Mouse (Mus musculus): Measurements from ENCODE around the gene Prss33.

Gene Prss33

GRCm38 (mm10) chr17:23823614-23824013, 12.2 kb downstream of the Prss33 start:
- DNase-seq = no peak

DNA sequence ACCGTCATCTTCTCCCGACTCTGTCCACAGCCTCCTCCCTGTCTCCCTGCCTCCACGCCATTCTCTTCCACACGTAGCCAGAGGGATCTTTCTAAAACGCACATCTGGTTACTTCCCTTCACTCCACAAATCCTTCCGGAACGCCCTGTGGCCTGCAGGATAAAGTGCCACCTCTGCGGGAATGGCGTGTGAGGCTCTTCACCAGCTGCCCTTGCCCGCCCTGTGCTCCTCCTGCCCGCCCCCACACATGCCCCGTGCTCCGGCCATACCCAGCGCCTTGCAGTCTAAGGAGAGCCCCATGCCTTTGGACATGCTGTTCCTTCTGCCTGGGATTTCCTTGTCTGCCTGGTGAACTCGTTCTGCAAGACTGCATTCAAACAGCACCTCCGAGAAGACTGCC, 12.8 kb downstream of the Prss33 start:
- DNase-seq = no peak

DNA sequence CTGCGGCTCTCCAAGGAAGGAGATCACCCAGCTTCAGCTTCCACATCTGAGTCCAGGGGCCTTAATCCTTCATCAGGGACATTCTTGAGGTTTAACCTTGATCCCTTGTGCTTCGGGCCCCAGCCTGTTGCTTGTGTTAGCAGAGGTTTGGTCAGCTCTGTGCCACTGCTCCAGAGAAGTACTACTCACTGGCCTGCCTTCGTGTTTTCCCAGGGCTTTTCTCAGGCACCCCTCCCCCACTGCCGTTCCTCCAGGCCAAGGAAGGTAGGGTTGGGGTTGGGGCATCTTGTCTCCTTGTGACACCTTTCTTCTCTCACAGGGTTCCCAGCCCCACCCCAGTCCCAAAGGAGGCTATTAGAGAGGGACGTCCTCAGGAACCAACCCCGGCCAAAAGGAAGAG, 13.8 kb downstream of the Prss33 start:
- DNase-seq = no peak

DNA sequence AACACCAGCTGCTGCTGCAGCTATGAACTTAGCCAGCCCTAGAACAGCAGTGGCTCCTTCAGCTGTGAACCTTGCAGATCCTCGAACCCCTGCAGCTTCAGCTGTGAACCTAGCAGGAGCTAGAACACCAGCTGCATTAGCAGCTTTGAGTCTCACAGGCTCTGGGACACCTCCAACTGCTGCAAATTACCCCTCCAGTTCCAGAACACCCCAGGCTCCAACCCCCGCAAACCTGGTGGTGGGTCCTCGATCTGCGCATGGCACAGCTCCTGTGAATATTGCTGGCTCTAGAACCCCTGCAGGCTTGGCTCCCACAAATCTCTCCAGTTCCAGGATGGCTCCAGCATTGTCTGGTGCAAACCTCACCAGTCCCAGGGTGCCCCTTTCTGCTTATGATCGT, 15.1 kb downstream of the Prss33 start:
- DNase-seq = no peak

DNA sequence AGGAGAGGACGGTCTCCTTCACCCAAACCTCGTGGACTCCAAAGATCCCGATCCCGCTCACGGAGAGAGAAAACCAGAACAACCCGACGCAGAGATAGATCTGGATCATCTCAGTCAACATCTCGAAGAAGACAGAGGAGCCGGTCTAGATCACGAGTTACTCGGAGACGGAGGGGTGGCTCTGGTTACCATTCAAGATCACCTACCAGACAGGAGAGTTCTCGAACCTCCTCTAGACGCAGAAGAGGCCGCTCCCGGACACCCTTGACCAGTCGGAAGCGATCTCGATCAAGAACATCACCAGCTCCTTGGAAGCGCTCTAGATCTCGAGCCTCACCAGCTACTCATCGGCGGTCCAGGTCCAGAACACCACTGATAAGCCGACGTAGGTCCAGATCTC, 16.6 kb downstream of the Prss33 start:
- DNase-seq = no peak

DNA sequence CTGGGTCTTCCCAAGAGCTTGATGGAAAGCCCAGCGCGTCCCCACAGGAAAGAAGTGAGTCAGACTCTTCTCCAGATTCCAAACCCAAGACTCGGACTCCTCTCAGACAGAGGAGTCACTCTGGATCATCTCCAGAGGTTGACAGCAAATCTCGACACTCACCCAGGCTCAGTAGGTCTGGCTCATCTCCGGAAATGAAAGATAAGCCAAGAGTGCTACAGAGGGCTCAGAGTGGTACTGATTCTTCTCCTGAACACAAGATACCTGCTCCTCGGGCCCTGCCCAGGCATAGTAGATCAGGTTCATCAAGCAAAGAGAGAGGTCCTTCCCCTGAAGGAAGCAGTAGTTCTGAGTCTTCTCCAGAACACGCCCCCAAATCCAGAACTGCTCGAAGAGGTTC, 17.3 kb downstream of the Prss33 start:
- no peak for DNase-seq

GRCm38 (mm10) chr17:23815641-23816040, 20.2 kb downstream of the Prss33 start:
- DNase-seq = no peak

- no peak for DNase-seq
These were observed 27.9 kb downstream of the Prss33 start for GRCm38 (mm10) chr17:23807918-23808317.

DNA sequence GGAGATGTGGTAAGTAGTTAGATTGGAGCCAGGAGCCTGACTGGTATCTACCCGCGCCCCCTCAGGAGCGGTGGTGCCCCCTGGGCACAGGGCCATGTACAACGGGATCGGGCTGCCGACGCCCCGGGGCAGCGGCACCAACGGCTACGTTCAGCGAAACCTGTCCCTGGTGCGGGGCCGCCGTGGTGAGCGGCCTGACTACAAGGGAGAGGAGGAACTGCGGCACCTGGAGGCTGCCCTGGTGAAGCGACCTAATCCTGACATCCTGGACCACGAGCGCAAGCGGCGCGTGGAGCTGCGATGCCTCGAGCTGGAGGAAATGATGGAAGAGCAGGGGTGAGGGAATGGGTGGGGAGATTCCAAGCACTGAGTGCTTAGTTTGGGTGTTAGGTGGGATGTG, 29.0 kb downstream of the Prss33 start:
- no peak for DNase-seq

DNA sequence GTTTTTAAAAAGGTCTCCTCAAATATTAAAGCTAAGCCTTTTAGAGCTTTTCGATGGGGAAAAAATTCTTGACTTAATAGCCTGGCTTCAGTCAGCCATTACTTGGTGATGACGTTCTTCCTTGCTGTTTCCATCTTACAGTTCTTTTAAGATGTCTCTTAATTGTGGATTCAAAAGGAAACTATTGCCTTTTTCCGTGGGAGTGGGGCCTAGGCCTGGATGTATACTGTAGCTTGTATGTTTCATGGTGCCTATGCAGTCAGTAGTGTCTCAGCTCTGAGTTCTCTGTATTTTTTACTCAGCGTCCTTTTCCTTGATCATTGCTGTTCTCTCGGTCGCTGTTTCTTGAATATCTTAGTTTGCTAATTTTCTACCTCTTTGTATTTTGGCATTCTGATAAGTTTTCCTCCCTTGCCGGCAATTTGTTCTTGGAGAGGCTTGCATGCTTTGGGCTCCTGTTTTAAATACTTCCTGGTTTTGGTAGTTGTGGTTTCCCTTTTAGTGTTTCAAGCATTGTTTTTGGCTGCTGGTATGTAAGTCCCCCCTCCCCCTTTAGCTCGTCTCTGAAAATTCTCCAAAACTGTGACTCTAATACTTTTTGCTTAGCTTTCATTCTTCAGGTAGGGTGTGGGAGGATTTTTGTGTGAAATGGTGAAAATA, 31.3 kb downstream of the Prss33 start:
- DNase-seq = no peak

DNA sequence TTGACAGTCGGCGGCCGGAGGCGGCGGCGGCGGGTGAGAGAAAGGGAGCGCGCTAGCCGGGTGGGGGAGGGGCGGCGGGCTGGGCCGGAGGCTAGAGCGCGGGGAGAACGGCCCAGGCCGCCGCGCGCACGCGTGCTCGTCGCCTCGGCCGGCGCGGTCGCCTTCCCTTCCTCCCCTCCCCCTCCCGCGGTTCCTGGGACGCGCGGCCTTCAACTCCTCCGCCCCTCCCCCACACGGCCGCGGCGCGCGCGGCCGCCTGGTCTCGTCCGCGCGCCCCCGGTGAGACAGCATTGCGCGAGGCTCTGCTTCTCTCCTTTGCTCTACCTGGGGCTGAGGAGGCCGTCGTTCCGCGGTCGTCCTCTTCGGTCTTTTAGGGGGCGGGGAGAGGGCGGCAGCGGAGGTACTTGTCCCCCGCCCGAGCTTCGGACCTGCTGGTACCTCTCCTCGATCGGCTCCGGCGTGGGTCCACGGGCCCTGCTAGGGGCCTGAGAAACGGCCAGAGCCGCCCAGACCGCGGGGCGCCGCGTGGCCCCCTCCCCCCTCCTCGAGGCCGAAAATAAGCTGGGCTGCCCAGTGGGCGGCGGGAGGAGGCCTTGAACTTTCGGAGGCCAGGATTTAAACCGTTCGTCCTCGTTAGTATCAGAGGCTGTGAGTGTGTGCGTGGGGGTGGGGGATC, 32.4 kb downstream of the Prss33 start:
- DNase-seq = peak; percentile 90

DNA sequence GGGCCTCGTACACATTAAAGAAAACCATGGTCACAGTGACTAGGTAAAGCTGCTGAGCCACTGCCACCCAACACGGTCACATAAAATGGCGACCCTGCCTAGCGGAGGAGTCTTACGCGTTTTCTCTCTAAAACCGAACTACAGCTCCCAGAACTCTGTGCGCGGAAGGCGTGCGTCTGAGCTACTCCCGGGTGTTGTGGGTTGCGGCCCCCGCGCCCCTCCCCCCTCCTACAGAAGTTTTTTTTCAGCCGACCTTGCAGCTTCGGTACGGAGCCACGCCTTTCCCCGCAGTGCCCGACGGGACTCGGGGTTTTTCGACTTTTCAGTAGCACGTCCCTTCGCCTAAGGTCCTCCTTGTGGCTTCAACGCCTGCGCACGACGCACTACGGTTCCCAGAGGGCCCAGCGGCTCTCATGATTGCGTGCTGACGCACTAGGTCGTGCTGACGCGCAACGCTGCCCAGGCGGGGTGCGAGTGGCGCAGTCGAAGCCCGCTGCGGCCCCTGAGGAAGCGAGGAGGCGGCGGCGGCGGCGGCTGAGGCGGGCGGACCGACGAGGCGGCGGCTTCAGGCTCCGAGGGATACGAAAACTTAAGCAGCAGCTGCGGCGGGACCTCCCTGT, 33.0 kb downstream of the Prss33 start:
- DNase-seq = peak; percentile 96

- no peak for DNase-seq
These were observed 34.2 kb downstream of the Prss33 start for GRCm38 (mm10) chr17:23801627-23802026.

DNA sequence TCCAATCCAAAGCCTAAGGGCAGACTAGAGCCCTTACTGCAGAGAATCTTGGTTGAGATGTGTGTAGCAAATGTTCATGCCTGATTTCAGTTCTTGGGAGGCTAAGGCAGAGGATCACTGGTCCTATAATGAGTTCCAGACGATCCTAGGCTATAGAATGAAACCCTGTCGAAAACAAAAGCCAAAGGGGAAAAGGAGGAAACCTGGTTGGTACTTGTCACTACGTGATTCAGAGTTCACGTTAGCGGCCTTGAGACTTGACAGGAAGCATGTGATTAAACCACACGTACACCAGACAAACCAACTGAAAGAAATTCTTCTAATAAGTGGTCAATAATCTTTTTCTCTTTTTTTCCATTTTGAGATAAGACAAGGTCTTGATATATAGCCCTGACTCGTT, 38.5 kb downstream of the Prss33 start:
- no peak for DNase-seq

DNA sequence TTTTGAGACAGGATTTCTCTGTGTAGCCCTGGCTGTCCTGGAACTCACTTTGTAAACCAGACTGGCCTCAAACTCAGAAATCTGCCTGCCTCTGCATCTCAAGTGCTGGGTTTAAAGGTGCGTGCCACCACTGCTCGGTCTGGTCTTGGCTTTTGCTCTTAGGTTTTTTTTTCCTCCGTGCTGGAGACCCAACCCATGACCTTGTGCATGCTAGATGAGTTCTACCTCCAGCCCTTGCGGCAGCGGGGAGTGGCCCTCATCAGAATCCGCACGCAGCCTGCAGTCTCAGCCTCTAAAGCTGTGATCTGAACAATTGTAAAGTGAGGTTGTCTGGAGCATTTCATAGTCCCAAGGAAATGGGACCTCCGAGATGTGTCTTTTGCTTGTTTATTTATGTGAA, 40.5 kb downstream of the Prss33 start:
- DNase-seq = no peak

GRCm38 (mm10) chr17:23791079-23791357, 44.8 kb downstream of the Prss33 start:
- DNase-seq = no peak

- peak; percentile 57 for DNase-seq
These were observed 45.4 kb downstream of the Prss33 start, which contains the start of gene Srrm2 for GRCm38 (mm10) chr17:23790269-23791078. TSS of gene Srrm2 (plus strand) at chr17:23790532.

GRCm38 (mm10) chr17:23789749-23790268, 46.0 kb downstream of the Prss33 start:
- DNase-seq = no peak

DNA sequence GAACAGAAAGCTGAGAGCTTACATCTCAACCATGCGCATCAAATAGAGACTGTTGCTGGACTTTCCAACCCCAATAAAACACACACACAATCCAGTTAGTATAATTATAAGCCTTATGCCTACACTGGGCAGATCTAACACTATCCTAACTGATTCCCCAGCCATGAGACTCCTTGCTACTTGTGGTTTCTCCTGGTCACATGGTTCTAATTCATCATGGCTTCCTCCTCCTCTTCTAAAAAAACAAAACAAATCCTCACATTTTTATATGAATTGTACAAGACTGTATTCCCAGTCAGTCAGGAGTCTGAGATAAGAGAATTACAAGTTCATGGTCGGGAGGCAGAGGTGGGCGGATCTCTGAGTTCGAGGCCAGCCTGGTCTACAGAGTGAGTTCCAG, 46.9 kb downstream of the Prss33 start:
- DNase-seq = no peak

- DNase-seq = no peak
These were observed 49.3 kb downstream of the Prss33 start for GRCm38 (mm10) chr17:23786510-23786931.

DNA sequence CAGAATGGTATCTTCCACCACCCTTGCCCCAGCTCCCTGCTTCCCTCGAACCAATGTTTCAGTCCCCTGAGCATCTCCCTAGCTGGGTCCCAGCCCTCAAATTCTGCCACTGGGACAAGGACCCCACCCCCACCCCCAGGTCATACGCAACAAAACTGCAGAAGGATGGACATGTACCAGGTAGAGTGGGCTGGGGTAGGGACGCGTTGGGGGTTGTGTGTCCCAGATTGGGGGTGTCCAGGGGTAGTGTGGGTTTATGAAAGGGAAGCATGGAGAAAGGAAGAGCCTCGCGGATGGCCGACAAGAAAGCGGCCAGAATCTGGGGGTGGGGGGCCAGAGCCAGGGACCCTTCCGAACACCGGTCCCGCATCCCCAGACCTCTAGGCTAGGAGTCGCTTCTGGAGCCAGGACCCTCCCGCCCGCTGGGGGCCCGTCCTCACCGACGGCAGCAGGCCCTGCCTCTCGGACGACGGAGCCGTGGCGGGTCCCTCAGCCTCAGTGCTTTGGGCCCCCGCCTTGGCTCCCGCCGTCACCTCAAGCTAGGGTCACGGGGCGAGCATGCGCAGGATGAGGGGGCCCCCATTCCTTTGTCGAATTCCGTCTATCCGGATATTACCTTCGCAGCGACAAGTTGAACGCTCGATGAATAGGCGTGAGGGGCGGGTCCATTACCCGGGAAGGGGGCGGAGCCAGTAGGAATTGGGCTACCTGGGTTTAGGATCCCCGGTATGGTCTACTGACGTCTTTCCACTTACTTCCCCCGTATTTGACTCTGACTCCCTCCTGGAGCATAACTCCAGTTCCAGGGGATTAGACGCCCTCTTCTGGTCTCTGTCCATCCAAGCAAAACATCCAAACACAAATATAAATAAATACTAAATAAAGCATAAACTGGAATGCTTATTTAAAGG, 50.0 kb downstream of the Prss33 start, which contains the start of gene Flywch2:
Gene Flywch2 (minus strand): TSS at position 521 of the 911 bp plus-strand sequence.
- peak; percentile 84 for DNase-seq

- no peak for DNase-seq
These were observed 52.5 kb downstream of the Prss33 start for GRCm38 (mm10) chr17:23783352-23783751.
